Mouse (Mus musculus) hindbrain, embryonic 11.5 days (tissue): Measurements from ENCODE around the gene F2rl1. TPM values are rescaled to one million over a fixed set of nuclear protein-coding genes. Genes with fewer than 3 reads are reported as not detected.
A peak's percentile ranks its signal among the peaks of the same experiment; 100 is the strongest.
"Not testable (repeated sequence)": the region's sequence is repeated elsewhere in the genome, so short reads cannot be mapped to it uniquely, and the experiment has no call there.

ENCODE experiments used
- ATAC-seq: fragments of 200-750 bp; cut with Nextera tagmentation; 2 replicates; pipeline ENCODE4 v1.8.0; 2017; ENCODE audit warnings: mild to moderate bottlenecking, moderate TSS enrichment, moderate library complexity; ENCODE audit not compliant: low FRiP score
- DNase-seq: peaks from one replicate; pipeline ENCODE4 v3.0.0-alpha.2; 2015; ENCODE audit warnings: low spot score
- H3K27ac ChIP-seq: fragments of 300-500 bp; sonication (generic); 2 replicates; pipeline ENCODE4 v1.5.1; 2014; ENCODE audit warnings: mild to moderate bottlenecking, low read depth, low read length
- H3K27me3 ChIP-seq: fragments of 300-500 bp; sonication (generic); 2 replicates; pipeline ENCODE4 v1.6.1; 2014; ENCODE audit warnings: mild to moderate bottlenecking, low read length, moderate library complexity, mixed read lengths; ENCODE audit not compliant: control insufficient read depth, insufficient read depth
- H3K36me3 ChIP-seq: fragments of 300-500 bp; sonication (generic); 2 replicates; pipeline ENCODE4 v1.6.1; 2014; ENCODE audit warnings: mild to moderate bottlenecking, low read length, moderate library complexity, mixed read lengths; ENCODE audit not compliant: control insufficient read depth, insufficient read depth
- H3K4me1 ChIP-seq: fragments of 300-500 bp; sonication (generic); replicated peaks from 2 replicates; pipeline ENCODE4 v1.6.1; 2014; ENCODE audit warnings: low read length, mixed read lengths; ENCODE audit not compliant: control insufficient read depth, insufficient read depth
- H3K4me2 ChIP-seq: fragments of 300-500 bp; sonication (generic); replicated peaks from 2 replicates; pipeline ENCODE4 v1.6.1; 2014; ENCODE audit warnings: mild to moderate bottlenecking, low read depth, low read length
- H3K4me3 ChIP-seq: fragments of 300-500 bp; sonication (generic); 2 replicates; pipeline ENCODE4 v1.5.1; 2014; ENCODE audit warnings: low read depth, low read length
- H3K9ac ChIP-seq: fragments of 300-500 bp; sonication (generic); 2 replicates; pipeline ENCODE4 v1.6.1; 2014; ENCODE audit warnings: low read depth, low read length
- H3K9me3 ChIP-seq: fragments of 300-500 bp; sonication (generic); 2 replicates; pipeline ENCODE4 v1.6.1; 2016; ENCODE audit warnings: low read length; ENCODE audit not compliant: control insufficient read depth
- WGBS: fragments of 180-500 bp; shearing (Covaris S2); extraction: QIAGEN DNeasy Blood & Tissue Kit; methylation state at CpG from one replicate; pipeline ENCODE4 v1.1.7; 2014; 5-methylcytosine and 5-hydroxymethylcytosine counted together
- polyA plus RNA-seq: library from polyadenylated mRNA; unstranded; fragments of >200 nt; fragmentation: Nextera tagmentation; extraction: Ambion mirVana; gene quantifications from 2 replicates; pipeline ENCODE4 v1.2.1, GENCODE M21; 2014

F2rl1 gene
- polyA plus RNA-seq, 1 experiment from 2014 or later, result 0.17 TPM

- Histone ChIP-seq H3K9ac (no peak overlapping the region), H3K9me3 (no peaks in the 10 kb centered on the region), H3K4me2 (no peak overlapping the region), H3K27me3 (no peaks in the 10 kb centered on the region), H3K36me3 (no peaks in the 10 kb centered on the region), H3K27ac (no peak overlapping the region), H3K4me3 (no peak overlapping the region), H3K4me1 (peaks cover 15% of the 10 kb centered on the region)
- DNase-seq (no peak), ATAC-seq (no peak)
- 78% methylated on average over 5 of the region's 5 CpGs for WGBS
These were observed 13.0 kb upstream of the F2rl1 start for GRCm38 (mm10) chr13:95538021-95538420.

DNA sequence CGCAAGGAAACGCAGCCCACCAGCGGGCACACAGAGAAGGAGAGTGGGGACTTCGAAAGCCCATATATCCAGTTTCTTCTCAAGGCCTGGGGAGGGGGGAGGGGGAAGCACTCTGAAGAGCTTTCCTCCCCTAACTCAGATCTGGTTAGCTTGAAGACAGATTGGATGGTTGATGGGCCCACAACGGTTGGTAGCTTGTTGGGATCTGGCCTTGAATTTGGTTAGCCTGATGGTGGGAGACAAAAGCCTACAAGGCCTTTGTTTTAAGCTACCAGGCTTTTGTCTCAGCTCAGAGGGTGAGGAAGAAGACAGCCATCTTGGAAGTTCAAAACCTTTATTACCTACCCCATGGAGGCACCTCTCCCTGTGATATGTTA, 11.1 kb upstream of the F2rl1 start:
- Histone ChIP-seq H3K27ac (no peak overlapping the region), H3K9ac (no peak overlapping the region), H3K9me3 (no peaks in the 10 kb centered on the region), H3K27me3 (no peaks in the 10 kb centered on the region), H3K4me2 (no peak overlapping the region), H3K36me3 (no peaks in the 10 kb centered on the region), H3K4me1 (peaks cover 17% of the 10 kb centered on the region), H3K4me3 (no peak overlapping the region)
- peak; percentile 10 for DNase-seq
- no peak for ATAC-seq
- WGBS, result 26% methylated on average over 5 of the region's 5 CpGs

DNA sequence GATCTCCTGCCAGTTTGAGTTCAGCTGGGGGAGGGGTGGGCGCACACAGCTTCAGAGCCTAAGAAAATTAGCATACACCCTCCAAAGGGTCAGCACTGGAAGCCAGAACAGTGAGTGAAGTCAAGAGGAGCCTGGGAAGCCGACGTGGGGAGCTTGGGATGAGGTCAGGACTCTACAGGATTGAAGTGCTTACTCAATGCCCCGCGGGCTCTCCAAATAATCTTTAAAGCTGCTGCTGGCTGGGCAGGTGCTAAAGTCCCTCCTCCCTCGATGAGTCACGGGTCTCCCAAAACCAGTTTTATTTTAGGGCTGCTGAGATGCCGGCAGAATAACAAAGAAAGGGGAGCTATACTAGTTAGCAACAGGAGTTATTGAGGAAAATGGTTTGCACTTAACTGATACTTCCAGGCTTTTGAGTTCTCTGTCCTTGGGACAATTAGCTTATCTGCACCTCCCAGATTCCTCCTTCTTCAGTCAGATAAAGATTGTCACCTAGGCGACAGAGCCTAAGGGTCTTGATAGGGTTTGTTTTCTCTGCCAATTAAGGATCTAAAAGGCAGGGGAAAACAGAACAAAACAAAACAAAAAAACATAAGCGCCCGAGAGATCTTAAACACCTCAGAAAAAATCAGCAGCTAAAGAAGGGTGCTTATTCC, 10.6 kb upstream of the F2rl1 start:
- H3K27ac ChIP-seq, result no peak overlapping the region
- DNase-seq (peak; percentile 10), ATAC-seq (peak; percentile 43; the same call in 1 of the 2 replicates)
- H3K4me1 ChIP-seq, result peaks cover 17% of the 10 kb centered on the region
- no peaks in the 10 kb centered on the region for H3K9me3 ChIP-seq
- no peaks in the 10 kb centered on the region for H3K36me3 ChIP-seq
- no peak overlapping the region for H3K9ac ChIP-seq
- H3K4me2 ChIP-seq, result peak overlapping the region; percentile 9; the same call in 1 of the 2 replicates
- H3K4me3 ChIP-seq, result no peak overlapping the region
- 5% methylated on average over 11 of the region's 11 CpGs for WGBS
- no peaks in the 10 kb centered on the region for H3K27me3 ChIP-seq

GRCm38 (mm10) chr13:95535026-95535425, 10.0 kb upstream of the F2rl1 start:
- ATAC-seq (peak; percentile 19; the same call in 1 of the 2 replicates), DNase-seq (peak; percentile 51)
- Histone ChIP-seq H3K27me3 (no peaks in the 10 kb centered on the region), H3K9ac (no peak overlapping the region), H3K9me3 (no peaks in the 10 kb centered on the region), H3K4me2 (peak overlapping the region; percentile 9; the same call in 1 of the 2 replicates), H3K4me1 (peaks cover 17% of the 10 kb centered on the region), H3K4me3 (no peak overlapping the region), H3K27ac (no peak overlapping the region), H3K36me3 (no peaks in the 10 kb centered on the region)
- WGBS, result 3% methylated on average over 6 of the region's 6 CpGs

GRCm38 (mm10) chr13:95534131-95534561, 9.1 kb upstream of the F2rl1 start:
- Histone ChIP-seq H3K4me2 (peak overlapping the region; percentile 32), H3K9ac (0 out of 2 replicates have a peak overlapping the region, but pooled peaks have one; percentile 21), H3K27ac (no peak overlapping the region), H3K9me3 (no peaks in the 10 kb centered on the region), H3K4me3 (no peak overlapping the region), H3K27me3 (no peaks in the 10 kb centered on the region), H3K36me3 (no peaks in the 10 kb centered on the region), H3K4me1 (peaks cover 17% of the 10 kb centered on the region)
- peak; percentile 68 for DNase-seq
- 2% methylated on average over 5 of the region's 5 CpGs for WGBS
- peak; percentile 72; the same call in 1 of the 2 replicates for ATAC-seq

GRCm38 (mm10) chr13:95533640-95534039, 8.6 kb upstream of the F2rl1 start:
- H3K36me3 ChIP-seq, result no peaks in the 10 kb centered on the region
- H3K4me3 ChIP-seq, result no peak overlapping the region
- peaks cover 17% of the 10 kb centered on the region for H3K4me1 ChIP-seq
- peak; percentile 33; the same call in 1 of the 2 replicates for ATAC-seq
- H3K9me3 ChIP-seq, result no peaks in the 10 kb centered on the region
- no peak overlapping the region for H3K27ac ChIP-seq
- H3K4me2 ChIP-seq, result 0 out of 2 replicates have a peak overlapping the region, but pooled peaks have one; percentile 32
- H3K27me3 ChIP-seq, result no peaks in the 10 kb centered on the region
- no peak overlapping the region for H3K9ac ChIP-seq
- 23% methylated on average over 8 of the region's 8 CpGs for WGBS
- peak; percentile 41 for DNase-seq

DNA sequence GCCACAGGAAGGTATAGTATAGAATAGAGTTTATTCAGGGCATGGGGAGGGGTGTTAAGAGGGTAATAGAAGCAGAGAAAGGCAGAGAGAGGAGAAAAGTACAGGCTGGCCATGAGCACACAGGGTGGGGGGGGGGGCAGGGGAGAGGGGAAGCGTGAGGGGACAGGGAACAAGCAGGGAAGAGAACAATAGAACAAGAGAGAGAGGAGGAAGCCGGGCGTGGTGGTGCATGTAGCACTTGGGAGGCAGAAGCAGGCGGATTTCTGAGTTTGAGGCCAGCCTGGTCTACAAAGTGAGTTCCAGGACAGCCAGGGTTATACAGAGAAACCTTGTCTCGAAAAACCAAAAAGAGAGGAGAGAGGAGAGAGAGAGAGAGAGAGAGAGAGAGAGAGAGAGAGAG, 8.1 kb upstream of the F2rl1 start:
- not testable (repeated sequence) for ATAC-seq, H3K9me3 ChIP-seq, H3K36me3 ChIP-seq, H3K9ac ChIP-seq, H3K4me3 ChIP-seq, H3K4me2 ChIP-seq, H3K27ac ChIP-seq, DNase-seq, H3K27me3 ChIP-seq
- H3K4me1 ChIP-seq, result peaks cover 17% of the 10 kb centered on the region
- 75% methylated on average over 4 of the region's 5 CpGs for WGBS

GRCm38 (mm10) chr13:95531273-95532045, 6.4 kb upstream of the F2rl1 start:
- WGBS, result 19% methylated on average over 9 of the region's 9 CpGs
- Histone ChIP-seq H3K27me3 (peaks cover 3% of the 10 kb centered on the region), H3K4me1 (peaks cover 17% of the 10 kb centered on the region), H3K4me2 (no peak overlapping the region), H3K36me3 (no peaks in the 10 kb centered on the region), H3K4me3 (no peak overlapping the region), H3K9me3 (no peaks in the 10 kb centered on the region), H3K27ac (no peak overlapping the region), H3K9ac (no peak overlapping the region)
- DNase-seq (peak; percentile 23), ATAC-seq (no peak)
